Mouse (Mus musculus) G1E (cell line): ENCODE results near the gene Nr1h4. TPM values are rescaled to one million over a fixed set of nuclear protein-coding genes. Genes with fewer than 3 reads are reported as not detected.

Experiments used
- ATAC-seq: 2 replicates; pipeline ENCODE4 v1.8.0; 2016; ENCODE audit warnings: mild to moderate bottlenecking; ENCODE audit not compliant: insufficient number of reproducible peaks, poor library complexity, low FRiP score, severe bottlenecking; ENCODE audit errors: extremely low read depth
- DNase-seq: peaks from one replicate; pipeline ENCODE4 v3.0.0; 2012; ENCODE audit warnings: low spot score
- H3K27me3 ChIP-seq: 2 replicates; pipeline ENCODE4 v1.6.1; 2012; ENCODE audit warnings: mild to moderate bottlenecking, low read length, inconsistent platforms; ENCODE audit not compliant: insufficient read depth
- H3K36me3 ChIP-seq: replicated peaks from 2 replicates; pipeline ENCODE3; 2012; ENCODE audit warnings: mild to moderate bottlenecking, inconsistent platforms
- H3K4me1 ChIP-seq: 2 replicates; pipeline ENCODE4 v1.6.1; 2012; ENCODE audit warnings: low read depth, low read length, inconsistent platforms, mixed read lengths; ENCODE audit not compliant: insufficient read depth
- H3K4me3 ChIP-seq: 2 replicates; pipeline ENCODE4 v1.5.1; 2012; ENCODE audit warnings: low read depth, mild to moderate bottlenecking, inconsistent platforms, low read length, moderate library complexity, mixed read lengths
- H3K9me3 ChIP-seq: replicated peaks from 2 replicates; pipeline ENCODE4 v1.6.1; 2012; ENCODE audit warnings: inconsistent platforms
- CTCF ChIP-seq: IDR thresholded peaks from 2 replicates; pipeline ENCODE4 v1.5.1; 2012; ENCODE audit warnings: low read depth, low read length, inconsistent platforms, mixed read lengths
- GATA1 ChIP-seq: IDR thresholded peaks from 2 replicates; pipeline ENCODE4 v1.6.1; 2012; ENCODE audit warnings: borderline replicate concordance, low read length, inconsistent platforms, mixed read lengths
- GATA2 ChIP-seq: IDR thresholded peaks from 2 replicates; pipeline ENCODE4 v1.6.1; 2012; ENCODE audit warnings: low read depth, low read length, inconsistent platforms, borderline replicate concordance
- POLR2AphosphoS5 ChIP-seq: IDR thresholded peaks from 2 replicates; pipeline ENCODE4 v1.6.1; 2012; ENCODE audit warnings: low read depth, low read length, inconsistent platforms; ENCODE audit not compliant: insufficient replicate concordance
- TAL1 ChIP-seq: conservative IDR thresholded peaks from 2 replicates; pipeline ENCODE4 v1.6.1; 2012; ENCODE audit warnings: low read depth, low read length, inconsistent platforms, mixed read lengths
- polyA plus RNA-seq: library from polyadenylated mRNA; stranded (reverse); fragments of >175 nt; gene quantifications from 2 replicates; pipeline ENCODE4 v1.2.3, GENCODE M21; 2012
- total RNA-seq, 2 experiments: library from RNA; stranded (forward) in 1 of 2; stranded (reverse) in 1 of 2; fragments of 200-1000 nt in 1 of 2; fragments of >200 nt in 1 of 2; fragmentation: Nextera tagmentation in 1 of 2; gene quantifications; 2 replicates each; pipeline ENCODE4 v1.2.3; 2014 to 2017

Gene Nr1h4
- total and polyA plus RNA-seq, 3 experiments, result not detected

DNA sequence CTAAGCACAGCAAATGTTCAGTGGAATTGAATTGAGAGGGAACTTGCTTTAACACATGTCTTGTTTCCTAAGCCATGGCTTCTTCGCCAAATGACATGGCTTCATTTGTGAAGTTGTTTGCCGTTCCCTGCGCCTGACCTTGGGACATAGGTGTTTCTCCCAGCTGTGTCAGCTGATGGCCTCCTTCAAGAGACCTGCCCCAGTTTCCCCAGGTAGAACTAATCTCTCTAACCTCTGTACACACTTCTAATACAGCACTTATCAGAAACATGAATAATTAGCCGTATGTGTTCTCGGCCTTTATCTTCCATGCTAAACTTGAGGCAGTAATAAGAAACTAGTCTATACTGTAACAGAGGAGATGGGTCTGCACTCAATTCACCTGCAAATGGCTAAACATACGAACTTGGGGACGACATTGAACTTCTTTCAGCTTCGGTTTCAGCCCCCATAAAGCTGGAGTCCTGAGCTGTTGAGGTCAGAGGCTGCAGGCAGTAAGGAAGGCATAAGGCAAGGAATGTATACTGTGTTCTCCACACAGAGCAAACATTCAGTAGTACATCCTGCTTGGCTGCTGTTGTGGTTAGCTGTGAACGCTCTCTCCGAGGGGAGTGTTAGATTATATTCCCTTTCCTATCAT is 28.3 kb downstream of the Nr1h4 start:
- DNase-seq, result no peak

DNA sequence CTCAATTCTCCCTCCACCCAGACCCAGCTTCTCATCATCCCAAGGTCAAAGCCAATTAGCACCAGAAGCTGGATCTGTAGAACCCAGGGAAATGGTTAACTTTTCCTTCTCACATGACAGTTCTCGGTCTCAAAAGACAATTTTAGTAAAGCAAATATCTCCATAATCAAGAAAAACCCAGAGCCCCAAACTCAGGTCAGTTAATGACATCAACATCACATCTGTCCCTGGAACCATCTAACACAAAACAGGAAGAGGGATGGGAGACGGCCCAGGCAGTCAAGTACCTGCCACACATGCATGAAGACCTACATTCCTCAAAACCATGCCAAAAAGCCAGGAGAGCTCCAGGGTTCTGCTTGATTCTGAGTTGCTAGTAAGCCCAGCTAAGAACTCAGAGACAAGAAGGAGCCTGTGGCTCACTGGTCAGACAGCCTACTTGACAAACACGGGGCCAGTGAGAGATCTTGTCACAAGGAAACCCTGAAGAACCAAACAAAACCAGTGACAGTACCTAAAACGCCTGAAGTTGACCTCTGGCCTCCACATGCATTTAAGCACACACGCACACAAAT is 30.3 kb downstream of the Nr1h4 start:
- Histone ChIP-seq H3K27me3 (no peaks in the 10 kb centered on the region), H3K36me3 (no peaks in the 10 kb centered on the region), H3K4me1 (no peaks in the 10 kb centered on the region), H3K9me3 (no peaks in the 10 kb centered on the region), H3K4me3 (no peak overlapping the region)
- DNase-seq (no peak), ATAC-seq (no peak)
- TF ChIP-seq GATA2 (no peak), GATA1 (no peak), TAL1 (no peak), POLR2AphosphoS5 (no peak), CTCF (no peak)

More for the DNA sequence above, 28.3 kb downstream of the Nr1h4 start:
- Histone ChIP-seq H3K36me3 (no peaks in the 10 kb centered on the region), H3K27me3 (no peaks in the 10 kb centered on the region), H3K4me1 (no peaks in the 10 kb centered on the region), H3K9me3 (no peaks in the 10 kb centered on the region), H3K4me3 (no peak overlapping the region)
- TF ChIP-seq GATA2 (no peak), TAL1 (no peak), CTCF (no peak), POLR2AphosphoS5 (no peak)
- ATAC-seq, result no peak

DNA sequence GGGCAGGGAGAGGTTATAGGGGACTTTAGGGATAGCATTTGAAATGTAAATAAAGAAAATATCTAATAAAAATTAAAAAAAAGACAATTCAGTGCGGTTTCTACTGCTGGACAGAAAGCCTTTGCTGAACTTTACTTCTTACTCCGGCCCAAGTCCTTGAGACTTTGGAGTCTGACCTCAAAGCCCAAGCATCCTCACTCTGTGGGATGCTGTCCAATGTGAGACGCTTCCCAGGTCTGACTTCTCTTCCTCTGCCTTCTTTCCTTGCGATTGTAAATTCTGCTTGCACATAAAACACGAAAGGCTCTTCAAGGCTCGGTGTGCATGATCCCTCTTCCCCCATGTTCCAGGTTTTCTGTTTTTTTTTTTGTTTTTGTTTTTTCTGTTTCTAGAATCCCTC is 31.5 kb downstream of the Nr1h4 start:
- no peak for ATAC-seq
- Histone ChIP-seq H3K27me3 (no peaks in the 10 kb centered on the region), H3K4me1 (no peaks in the 10 kb centered on the region), H3K4me3 (no peak overlapping the region), H3K9me3 (no peaks in the 10 kb centered on the region), H3K36me3 (no peaks in the 10 kb centered on the region)
- DNase-seq, result no peak
- TF ChIP-seq CTCF, result no peak

DNA sequence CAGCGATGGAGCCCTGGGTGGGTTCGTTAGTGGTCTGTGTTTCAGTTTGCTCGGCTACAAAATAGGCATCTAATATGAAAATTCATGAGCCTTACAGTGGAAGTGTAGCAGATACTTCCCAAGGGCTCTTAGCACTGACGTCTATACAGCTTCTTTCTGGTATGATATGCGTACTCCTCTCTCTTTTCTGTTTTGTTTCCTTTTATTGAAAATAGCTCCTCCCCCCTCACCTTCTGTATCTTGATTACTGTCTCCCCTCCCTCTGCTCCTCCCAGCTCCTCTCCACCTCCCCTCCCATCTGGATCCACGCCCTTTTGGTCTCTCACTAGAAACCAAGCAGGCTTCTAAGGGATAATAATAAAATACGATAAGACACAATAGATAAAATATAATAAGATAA is 37.8 kb downstream of the Nr1h4 start:
- H3K27me3 ChIP-seq, result no peaks in the 10 kb centered on the region
- H3K4me1 ChIP-seq, result no peaks in the 10 kb centered on the region
- H3K9me3 ChIP-seq, result no peaks in the 10 kb centered on the region
- TF ChIP-seq GATA2 (no peak), GATA1 (no peak), CTCF (no peak), POLR2AphosphoS5 (no peak), TAL1 (no peak)
- H3K4me3 ChIP-seq, result no peak overlapping the region
- H3K36me3 ChIP-seq, result no peaks in the 10 kb centered on the region
- ATAC-seq, result no peak
- DNase-seq, result no peak

DNA sequence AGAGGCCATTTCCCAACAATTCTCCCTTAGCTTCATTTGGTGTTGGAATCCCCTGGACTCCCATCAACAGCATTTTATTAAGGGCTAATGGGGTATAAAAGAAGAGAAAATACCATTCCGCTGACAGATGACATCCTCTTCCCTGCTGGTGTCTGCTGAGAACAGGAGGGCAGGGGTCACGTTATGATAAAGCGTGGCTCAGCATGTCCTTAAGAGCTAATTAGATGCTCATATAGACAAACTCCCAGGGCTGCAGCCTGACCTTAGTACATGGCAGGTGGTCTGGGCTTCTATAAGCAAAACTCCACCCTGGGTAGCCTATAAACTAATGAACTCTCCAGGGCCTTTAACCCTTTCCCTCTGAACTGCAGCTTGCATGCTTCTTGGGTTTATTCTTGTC is 42.1 kb downstream of the Nr1h4 start:
- TF ChIP-seq POLR2AphosphoS5 (no peak), GATA1 (no peak), GATA2 (no peak), TAL1 (no peak), CTCF (no peak)
- Histone ChIP-seq H3K4me3 (no peak overlapping the region), H3K36me3 (no peaks in the 10 kb centered on the region), H3K27me3 (no peaks in the 10 kb centered on the region), H3K4me1 (no peaks in the 10 kb centered on the region), H3K9me3 (no peaks in the 10 kb centered on the region)
- DNase-seq, result no peak
- no peak for ATAC-seq

DNA sequence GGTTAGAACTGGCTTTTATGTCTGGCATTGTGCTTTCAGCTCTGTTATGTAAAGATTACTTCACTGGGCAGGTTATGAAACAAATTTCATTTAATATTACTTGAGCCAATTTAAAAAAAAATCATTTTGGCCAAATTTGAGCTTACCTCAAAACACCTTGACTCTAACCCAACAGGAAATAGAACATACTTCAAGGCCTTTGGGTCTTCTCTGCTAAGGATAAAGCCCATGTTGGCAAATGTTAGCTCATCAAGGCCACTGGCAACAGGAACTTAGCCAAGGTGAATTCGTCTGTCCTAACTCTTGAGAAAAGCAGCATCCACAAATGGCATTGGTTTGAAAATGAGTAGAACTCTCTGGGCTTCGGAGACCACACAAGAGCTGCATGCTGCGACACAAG is 43.1 kb downstream of the Nr1h4 start:
- no peak for DNase-seq
- no peak for ATAC-seq
- no peaks in the 10 kb centered on the region for H3K9me3 ChIP-seq
- H3K4me3 ChIP-seq, result no peak overlapping the region
- no peaks in the 10 kb centered on the region for H3K27me3 ChIP-seq
- H3K36me3 ChIP-seq, result no peaks in the 10 kb centered on the region
- no peaks in the 10 kb centered on the region for H3K4me1 ChIP-seq
- no peak for TF ChIP-seq TAL1
- no peak for TF ChIP-seq GATA1
- no peak for TF ChIP-seq GATA2
- TF ChIP-seq CTCF, result no peak
- TF ChIP-seq POLR2AphosphoS5, result no peak

DNA sequence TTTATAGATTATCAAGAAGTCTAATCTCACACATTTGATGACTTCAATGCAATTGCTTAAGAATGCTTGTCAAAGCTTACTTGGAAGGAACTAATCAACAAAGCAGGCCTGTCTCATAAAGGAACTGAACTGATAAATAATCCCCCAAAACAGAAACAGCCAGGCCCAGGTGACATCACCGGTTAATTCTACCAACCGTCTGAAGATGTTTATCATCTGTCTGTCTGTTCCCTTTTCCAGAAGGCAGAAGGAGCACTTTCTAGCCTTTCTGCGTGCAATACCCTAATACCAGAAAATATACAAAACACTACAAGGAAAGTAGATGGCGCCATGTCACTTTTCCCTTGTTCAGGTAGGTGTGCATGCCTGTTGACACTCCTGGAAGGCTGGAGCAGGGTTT is 43.9 kb downstream of the Nr1h4 start:
- Histone ChIP-seq H3K9me3 (no peaks in the 10 kb centered on the region), H3K4me1 (no peaks in the 10 kb centered on the region), H3K36me3 (no peaks in the 10 kb centered on the region), H3K27me3 (no peaks in the 10 kb centered on the region), H3K4me3 (no peak overlapping the region)
- ATAC-seq, result no peak
- no peak for DNase-seq
- TF ChIP-seq TAL1, result no peak
- no peak for TF ChIP-seq GATA2
- no peak for TF ChIP-seq GATA1
- no peak for TF ChIP-seq POLR2AphosphoS5
- TF ChIP-seq CTCF, result no peak
